Mouse (Mus musculus) kidney, adult 9 months (tissue): ENCODE measurements around the gene Cnga4.
"Not testable (repeated sequence)": the region's sequence is repeated elsewhere in the genome, so short reads cannot be mapped to it uniquely, and the experiment has no call there.

Experiments used
- DNase-seq: peaks from one replicate; pipeline ENCODE4 v3.0.0; 2022

Cnga4 gene

DNA sequence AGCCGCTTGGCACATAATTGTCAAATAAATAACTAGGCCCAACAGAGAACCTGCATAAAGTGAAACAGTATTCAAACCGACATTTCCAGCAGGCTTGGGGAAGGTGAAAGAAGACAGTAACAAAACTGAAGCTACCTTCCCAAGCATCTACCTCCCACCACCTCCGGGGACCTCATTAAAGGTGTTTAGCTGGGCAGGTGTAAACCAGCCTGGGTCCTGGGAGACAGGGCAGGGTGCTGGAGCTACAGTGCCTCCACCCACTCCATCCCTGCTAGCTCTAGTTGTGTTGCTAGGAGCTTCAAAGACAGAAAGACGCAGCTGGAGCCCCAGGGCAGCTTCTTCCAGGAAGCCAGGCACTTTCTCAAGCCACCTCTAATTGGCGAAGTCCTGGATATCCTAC, at the start of gene Cnga4:
Gene Cnga4, plus strand, starts transcription at position 301 of the 400 bp plus-strand sequence.
- DNase-seq: no peak

DNA sequence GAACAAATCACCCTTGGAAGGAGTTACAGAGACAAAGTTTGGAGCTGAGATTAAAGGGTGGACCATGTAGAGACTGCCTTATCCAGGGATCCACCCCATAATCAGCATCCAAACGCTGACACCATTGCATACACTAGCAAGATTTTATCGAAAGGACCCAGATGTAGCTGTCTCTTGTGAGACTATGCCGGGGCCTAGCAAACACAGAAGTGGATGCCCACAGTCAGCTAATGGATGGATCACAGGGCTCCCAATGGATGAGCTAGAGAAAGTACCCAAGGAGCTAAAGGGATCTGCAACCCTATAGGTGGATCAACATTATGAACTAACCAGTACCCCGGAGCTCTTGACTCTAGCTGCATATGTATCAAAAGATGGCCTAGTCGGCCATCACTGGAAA, 48.3 kb upstream of the Cnga4 start:
- not testable (repeated sequence) for DNase-seq

DNA sequence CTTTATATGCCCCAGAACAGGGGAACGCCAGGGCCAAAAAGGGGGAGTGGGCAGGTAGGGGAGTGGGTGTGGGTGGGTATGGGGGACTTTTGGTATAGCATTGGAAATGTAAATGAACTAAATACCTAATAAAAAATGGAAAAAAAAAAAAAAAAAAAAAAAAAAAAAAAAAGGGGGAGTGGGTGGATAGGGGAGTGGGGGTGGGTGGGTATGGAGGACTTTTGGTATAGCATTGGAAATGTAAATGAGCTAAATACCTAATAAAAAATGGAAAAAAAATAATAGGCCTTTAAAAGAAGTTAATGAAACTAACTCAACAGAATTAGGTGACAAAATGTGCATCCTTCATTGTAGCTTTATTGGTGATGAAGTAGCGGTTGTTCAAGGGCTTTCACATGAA, 47.9 kb upstream of the Cnga4 start:
- DNase-seq: not testable (repeated sequence)

DNA sequence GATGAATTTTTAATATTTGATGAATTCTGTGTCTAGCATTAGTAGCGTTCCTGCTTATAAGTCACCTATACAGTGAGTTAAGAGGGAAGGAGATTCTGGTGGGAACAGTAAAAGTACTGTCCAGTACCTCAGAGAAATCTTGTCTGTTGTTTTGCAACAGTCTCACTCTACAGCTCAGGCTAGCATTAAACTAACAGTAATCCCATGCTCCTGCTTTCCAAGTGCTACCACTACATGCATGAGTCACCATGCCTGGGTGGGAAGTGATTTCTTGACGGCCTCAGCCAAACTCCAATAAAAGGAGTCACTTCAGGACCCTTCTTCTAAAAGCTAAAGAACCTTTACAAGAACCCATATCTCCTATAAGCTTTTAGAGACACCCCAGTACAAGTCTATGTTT, 42.7 kb upstream of the Cnga4 start:
- no peak for DNase-seq

DNA sequence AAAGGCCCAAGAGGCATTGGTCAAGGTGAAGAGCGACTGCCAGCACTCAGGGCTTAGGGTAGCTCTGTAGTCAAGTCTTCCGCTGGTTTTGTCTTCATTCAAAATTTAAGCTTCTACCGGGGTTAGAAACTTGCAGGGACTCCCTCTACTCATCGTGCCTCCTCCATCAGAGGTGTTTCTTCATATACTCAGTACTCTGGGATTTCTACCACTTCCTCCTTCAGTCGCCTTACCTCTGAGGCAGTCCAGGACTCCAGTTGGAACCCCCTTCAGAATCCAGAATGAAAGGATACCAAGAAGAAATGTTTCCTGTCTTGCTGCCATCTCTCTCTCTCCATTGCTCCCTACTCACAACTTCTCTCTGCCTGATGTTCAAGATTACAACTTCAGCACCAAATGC, 37.1 kb upstream of the Cnga4 start:
- DNase-seq: no peak

DNA sequence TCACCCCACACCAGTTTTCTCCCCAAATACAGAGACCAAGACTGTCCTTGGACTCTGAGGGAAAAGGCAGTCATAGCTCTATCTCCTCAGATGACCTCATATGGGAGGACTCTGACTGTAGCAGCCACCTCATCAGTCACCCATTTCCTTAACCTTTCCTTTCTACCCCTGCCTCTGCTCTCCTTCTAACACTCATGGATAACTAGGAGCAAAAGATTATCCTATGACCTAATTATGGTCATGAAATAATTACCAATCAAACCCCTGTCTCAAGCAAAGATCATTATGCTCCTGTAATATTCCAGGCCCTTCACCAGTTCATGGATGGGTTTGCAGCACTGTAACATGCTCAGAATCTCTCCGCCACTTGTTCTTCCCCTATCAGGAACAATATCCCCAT, 36.4 kb upstream of the Cnga4 start, which contains the start of gene Olfr692:
Gene Olfr692, plus strand, starts transcription at position 301 of the 400 bp plus-strand sequence.
- DNase-seq: no peak

DNA sequence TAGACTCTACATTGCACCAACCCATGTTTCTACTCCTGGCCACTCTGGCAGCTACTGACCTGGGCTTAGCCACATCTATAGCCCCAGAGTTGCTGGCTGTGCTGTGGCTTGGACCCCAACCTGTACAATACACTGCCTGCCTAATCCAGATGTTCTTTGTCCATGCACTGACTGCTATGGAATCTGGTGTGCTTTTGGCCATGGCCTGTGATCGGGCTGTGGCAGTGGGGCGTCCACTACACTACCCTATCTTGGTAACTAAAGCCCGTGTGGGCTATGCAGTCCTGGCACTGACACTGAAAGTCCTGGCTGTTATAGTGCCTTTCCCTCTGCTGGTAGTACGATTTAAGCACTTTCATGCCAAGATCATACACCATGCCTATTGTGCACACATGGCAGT, 35.8 kb upstream of the Cnga4 start:
- DNase-seq: no peak

DNA sequence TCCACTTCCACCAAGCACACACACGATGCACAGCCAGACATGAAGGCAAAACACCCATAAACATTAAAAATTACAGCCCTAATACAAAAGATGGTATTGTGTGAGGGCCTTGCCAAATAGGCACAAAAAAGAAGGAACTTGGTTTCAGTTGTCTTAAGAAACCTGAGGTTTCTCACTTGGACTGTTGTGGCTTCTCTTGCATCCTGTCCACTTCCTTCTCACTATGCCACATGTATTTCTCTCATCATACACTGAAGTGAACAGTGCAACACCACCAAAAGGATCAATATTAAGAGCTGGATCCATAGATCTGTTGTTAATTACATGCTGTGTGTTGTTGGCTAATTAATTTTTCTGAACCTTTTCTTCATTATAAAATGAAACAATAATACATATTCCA, 31.5 kb upstream of the Cnga4 start:
- DNase-seq: no peak

DNA sequence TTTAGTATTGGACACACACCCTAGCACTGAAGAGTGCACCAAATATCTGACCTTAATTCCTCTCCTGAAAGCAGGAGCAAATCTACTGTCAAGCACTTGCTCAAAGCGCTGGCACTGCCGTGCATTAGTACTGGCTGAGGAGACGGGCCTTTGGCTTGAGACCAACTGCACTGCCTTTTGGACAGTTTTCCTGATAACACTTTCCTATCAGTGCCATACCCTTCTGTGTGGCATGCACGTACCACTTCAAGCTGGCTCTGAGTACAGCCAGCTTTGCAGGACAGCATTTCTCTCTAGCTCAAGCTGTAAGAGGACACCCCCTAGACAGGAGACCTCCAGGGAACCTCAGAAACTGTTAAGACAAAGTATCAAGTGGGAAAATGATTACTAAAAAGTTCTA, 30.9 kb upstream of the Cnga4 start:
- DNase-seq: no peak

DNA sequence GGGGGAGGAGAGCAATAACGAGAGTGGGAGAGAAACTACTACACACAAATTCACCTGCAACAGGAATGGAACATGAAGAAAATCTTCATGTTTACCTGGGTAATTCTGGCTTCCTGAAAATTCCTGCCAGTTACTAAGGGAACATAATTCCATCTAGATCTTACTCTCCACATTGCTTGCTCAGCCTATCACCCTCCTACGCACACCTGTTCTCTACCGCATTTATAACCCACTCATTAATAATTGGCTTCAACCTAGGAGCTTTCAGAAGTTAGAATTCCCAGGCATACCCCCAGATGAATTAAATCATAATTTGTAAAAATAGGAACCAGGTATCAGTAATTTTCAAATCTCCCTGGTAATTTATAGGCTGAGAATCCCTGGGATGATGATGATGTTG, 30.4 kb upstream of the Cnga4 start:
- DNase-seq: no peak

DNA sequence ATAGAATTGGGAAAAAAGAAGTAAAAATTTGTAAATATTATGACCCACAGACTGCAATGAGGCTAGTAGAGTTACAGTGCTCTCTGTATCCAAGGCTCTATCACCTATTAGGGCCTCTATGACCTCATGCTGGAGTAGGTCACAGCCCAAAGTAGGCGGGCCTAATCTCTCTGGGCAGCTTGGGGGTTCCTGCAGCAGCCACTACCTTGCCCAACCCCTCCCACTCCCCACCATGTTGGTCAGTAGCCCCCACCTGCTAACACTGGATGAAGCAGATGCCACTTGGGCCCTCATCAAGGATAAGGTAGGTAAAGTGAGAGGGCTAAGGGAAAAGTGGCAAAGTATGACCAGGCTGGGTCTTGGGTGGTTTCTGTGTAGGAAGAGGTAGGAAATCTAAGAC, 29.5 kb upstream of the Cnga4 start, which contains the start of gene Gm5901:
Gene Gm5901, plus strand, starts transcription at position 173 of the 400 bp plus-strand sequence.
- DNase-seq: no peak

DNA sequence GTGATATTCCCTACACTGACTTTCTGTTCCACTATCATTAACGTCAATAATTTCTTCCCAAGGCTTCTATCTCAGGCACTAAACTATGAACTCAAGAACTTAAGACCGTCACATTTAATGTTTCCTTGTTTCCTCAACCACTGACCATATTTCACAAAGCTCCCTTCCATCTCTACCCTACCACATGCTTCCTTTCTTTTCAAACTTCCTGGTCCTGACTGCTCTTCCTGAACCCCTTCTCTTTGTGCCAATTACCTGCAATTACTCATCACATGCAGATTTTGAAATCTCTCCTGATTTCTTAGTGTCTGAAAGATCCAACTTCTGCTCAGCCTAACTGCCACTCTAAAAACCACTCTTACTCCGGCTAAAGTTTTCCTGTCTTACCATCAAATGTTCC, 24.0 kb upstream of the Cnga4 start:
- no peak for DNase-seq

DNA sequence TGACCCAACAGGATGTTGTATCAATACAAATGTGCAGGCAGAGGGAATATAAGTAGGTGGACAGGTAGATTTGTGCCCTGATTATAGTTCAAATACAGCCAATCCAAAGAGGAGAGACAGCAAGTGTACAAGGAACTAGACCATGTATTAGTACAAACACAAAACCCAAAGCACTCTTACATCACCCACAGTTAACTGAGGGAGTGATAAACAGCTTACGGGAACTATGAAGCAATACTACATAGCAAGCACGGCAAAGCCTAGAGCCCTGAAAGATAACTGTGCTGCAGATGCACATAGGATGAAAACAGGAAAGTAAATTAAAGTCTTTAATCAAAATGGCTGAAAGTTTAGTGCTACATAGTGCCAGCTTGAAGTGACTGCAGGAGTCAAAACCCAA, 16.7 kb upstream of the Cnga4 start:
- no peak for DNase-seq

DNA sequence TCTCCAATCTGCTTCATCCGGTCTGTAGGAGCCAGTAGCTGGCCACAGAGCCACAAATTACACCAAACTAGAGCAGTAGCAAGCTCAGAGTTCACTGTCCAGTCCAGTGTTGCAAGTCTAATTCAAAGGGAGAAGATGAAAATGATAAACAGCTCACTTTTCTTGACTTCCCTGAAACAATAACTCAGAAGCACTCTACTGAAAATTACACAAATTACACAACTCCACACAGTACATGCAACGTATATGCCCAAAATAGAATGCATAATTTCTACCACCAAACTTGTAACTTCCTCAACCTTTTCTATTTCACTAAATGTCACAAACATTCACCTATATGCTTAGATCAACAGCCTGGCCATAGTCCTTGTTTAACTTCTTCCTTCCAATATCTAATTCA, 14.1 kb upstream of the Cnga4 start:
- no peak for DNase-seq

DNA sequence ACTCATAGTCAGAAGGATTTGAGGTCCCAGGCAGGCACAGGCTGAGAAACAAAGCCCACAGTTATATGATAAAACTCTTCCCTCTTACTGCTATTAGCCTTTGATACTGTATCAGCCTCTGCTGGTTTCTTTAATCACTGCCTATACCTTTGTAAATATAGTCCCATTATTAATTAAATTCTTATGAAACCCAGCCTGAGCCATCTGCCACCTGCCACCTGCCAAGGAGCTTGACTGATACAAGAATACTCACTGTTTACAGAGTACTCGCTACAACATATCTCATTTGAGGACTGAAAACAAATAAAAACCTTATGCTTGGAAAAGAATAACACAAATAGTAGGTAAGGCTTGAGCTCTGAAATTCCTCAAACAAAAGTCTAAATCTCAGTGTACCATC, 9.8 kb upstream of the Cnga4 start:
- no peak for DNase-seq

DNA sequence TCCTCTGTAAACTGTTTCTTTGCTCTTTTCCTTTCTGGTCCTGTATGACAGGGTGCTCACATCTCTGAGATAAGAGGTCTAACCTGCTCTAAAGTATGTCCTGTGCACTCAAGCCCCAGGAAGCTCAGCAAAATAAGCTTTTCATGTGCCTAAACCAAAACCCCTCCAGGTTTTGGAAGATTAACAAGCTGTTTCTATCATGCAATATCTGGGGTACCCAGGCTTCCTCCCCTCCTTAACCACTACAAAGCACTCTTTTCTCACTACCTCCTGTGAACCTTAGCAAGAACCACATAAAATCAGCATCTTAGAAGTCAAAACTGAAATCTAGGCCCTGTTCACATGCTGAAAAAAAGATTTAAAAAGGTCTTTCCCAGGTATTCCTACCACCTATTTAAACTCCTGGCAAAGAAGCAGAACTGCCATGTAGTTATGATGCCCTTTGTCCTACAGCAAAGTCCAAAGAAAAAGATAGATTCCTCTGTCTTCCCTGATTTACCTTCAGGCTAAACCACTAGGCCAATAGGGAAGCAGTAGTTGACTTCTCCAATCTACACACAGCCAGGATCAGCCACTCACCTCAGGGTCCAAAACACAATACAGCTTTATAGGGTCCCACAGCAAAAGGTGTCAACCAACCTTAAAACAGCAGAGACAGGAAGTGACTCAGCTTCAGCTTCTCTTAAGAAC, 9.1 kb upstream of the Cnga4 start:
- peak; percentile 65 for DNase-seq

DNA sequence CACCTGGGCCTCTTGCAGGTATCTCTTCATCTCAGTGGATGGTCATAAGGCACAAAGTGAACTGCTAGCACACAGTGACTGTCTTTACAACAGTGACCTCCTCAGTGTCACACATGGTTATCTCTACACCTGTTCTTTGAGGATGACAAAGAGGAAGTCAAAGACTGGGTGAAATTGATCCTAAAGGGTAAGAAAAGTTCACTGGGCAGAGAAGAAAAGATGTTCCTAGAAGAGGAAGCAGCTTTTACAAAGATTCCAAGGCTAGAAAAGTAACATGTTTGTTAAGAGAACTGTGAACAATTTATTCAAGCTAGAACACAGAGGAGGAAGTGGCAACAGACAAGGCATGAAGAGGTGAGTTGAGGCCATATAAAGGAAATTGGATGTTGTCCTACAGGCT, 8.2 kb upstream of the Cnga4 start:
- DNase-seq: no peak

DNA sequence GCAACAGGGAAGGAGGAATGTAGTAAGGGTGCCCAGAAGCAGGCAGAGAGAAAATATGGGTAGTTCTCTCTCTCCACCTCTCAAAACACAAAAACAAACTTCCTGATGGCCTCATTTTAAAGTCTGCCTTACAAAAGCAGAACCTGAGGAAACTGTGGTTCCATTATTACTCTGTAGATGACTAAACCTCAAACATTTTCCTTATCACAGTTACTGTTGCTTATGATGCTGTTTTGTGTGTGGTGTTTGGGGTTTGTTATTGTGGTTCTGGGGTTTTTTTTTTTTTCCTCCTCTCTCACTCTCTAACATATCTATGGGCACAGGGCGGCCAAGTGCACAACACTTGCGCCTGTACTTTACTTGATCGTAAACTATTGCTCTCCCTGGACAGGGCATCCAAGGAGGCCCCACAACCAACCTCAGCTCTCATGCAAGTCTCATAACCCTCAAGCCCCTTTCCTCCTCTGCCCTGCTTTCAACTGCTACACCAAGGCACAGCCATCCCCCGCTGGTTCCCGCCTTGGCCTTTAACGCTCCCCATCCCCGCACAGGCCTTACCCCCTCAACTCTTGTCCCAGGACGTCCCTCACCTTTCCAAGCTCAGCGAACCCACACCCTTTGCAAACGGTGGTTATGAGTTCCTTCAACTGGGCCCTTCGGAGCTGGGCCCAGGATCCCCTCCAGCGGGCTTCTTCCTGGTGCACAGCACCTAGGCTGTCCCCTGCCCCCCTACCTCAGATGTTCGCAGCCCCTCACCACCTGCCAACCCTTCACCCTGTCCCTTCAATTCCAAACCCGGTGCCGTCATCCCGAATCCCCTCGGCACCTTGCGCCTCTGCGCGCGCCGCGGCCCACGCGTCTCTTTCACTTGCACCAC, 5.1 kb upstream of the Cnga4 start:
- no peak for DNase-seq

DNA sequence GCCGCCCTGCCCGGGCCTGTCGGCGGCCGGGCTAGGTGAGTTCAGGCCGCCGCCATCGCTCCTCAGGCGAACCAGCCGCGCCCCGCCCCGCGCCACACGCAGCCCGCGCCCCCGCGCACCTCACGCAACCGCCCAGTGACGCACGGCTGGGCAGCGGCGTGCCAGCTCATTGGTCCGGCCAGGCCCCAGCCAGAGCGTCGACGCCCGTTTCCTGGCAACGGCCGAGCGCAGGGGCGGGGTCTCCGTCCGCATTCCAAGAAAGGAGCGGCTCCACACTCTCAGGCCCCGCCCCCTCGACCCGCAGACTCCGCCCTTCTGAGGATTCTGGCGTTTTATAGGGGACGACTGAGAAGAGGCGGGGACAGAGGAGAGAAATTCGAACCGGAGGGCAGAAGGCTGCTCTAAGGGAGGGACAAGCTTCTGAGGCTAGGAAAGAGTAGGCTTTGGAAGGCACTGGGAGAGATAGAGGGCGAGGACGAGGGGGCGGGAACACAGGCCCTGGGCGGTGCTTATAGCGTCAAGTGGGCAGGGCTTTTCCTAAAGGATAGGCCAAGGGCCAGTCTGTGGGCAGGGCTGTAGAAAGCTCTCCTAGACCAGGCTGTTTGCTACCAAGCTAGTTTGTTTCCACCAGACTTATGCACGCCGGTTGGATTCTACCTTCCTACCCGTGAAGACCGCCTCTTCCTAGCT, 4.3 kb upstream of the Cnga4 start, which contains the start of gene Fam160a2:
Gene Fam160a2, minus strand, starts transcription at position 120 of the 690 bp plus-strand sequence.
- peak; percentile 100 for DNase-seq

DNA sequence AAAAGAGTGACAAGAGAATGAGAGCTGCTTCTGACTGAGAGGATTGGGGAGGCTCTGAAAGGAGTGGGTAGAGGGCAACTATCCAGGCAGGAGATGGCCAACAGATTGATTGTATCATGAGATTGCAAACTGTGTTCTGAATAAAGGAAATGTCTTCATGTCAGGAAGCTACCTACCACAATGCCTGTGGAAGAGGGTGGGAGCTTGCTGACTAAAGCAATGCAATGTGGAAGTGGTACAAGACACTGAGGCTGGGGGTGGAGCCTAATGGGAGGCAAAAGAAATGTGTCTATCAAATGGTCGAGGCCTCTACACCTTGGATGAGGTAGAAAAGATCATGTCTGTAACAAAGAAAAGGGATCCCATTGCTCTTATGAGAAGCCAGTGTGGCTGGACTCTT, 2.0 kb downstream of the Cnga4 start:
- DNase-seq: no peak

DNA sequence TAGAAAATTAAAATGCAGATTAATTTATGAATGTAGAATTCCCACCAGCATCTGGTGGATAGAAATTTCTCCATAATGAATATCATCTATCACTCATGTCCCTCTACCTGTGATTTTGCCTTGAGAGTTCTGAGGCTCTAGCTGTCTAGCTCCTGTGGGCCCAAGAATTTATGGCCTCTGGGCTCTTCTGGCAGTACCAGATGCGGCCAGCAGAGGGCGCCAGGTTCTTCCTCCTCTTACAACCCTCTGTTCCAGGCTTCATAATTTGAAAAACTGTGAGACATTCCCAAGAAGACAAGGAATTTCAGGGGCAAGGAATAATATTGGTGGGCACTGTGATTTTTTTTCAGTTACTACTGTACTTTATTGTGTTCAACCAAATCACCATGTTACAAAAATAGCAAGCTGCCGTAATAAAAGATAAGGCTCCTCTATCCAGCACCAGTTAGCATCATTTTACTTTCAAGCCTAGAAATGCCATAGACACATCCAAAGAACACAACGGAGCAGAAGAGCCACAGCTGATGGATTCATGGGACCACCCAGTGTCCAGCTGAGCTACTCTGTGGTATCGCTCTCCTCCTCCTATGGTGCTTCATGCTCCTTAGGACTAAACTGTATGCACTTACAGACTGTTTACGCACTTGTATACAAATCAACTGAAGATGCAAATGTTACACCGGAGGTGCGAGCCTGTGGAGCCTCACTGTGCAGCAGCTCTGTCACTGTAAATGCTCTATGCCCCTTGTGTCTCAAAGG, 7.7 kb downstream of the Cnga4 start:
- peak; percentile 81 for DNase-seq

DNA sequence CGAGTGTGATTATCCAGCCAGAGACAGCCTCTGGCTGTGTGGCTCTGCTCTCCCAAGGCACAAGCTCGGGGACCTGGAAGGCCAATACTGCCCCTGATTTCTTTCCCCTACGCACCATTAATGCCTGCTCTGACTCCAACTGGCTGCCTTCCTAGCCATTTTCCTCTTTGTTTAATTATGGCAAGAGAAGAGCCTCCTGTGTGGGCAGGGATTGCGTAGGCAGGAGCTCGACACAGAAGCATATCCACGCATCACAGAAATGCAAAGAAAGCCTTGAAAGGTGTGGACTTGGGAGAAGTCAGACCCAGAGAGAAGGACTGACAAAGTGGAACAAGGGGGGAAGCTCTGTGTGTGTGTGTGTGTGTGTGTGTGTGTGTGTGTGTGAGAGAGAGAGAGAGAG, 10.0 kb downstream of the Cnga4 start:
- no peak for DNase-seq

DNA sequence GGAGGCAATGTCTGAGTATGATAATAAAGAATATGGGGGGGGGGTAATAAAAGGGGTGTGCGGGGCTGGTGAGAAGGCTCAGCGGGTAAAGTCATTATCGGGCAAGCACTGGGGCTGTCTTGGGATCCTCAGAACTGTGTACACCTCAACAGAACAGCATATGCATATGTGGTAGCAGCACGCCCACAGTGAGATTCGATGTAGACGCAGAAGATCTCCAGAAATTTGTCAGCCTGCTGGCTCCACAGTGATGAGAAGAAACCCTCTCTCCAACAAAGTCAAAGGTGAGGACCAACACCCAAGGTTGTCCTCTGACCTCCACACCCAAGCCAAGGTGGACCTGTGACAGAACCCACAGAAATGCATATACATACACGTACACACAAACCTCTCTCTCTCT, 12.2 kb downstream of the Cnga4 start:
- DNase-seq: no peak
